Mouse (Mus musculus) liver, postnatal 0 days (tissue): ENCODE results near the gene Prph2.

Source experiments
- CTCF ChIP-seq: sonication (generic); IDR thresholded peaks from 2 replicates; pipeline ENCODE4 v1.5.1; 2016; ENCODE audit warnings: antibody characterized with exemption, low read depth
- EP300 ChIP-seq: IDR thresholded peaks from 2 replicates; pipeline ENCODE4 v1.6.1; 2016; ENCODE audit warnings: antibody characterized with exemption, low read depth, mild to moderate bottlenecking

DNA sequence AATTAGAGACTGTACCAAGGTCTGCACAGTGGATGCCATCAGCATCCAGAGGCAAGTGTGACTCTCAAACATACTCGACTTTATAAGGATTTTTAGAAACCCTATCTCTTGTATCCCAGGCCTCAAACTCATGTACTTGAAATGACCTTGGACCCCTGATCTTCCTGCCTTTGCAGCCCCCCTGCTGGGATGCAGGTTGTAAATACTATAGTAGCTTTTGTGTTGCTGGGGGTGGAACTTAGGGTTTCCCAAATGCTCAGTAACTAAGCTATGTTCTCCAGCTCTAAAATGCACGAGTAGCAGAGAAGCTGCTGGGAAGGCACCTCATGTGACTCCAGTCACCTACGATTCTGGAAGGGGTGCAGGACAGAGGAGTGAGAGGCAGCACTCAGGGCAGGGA, 16.7 kb downstream of the Prph2 start:
- TF ChIP-seq CTCF (no peak), EP300 (no peak)
